Mouse (Mus musculus) forebrain, embryonic 12.5 days (tissue): Measurements from ENCODE around the gene Id2. TPM values are rescaled to one million over a fixed set of nuclear protein-coding genes. Genes with fewer than 3 reads are reported as not detected.

ENCODE experiments used
- ATAC-seq: fragments of 200-750 bp; cut with Nextera tagmentation; 2 replicates; pipeline ENCODE4 v1.8.0; 2017; ENCODE audit warnings: moderate TSS enrichment; ENCODE audit not compliant: low FRiP score
- H3K27ac ChIP-seq: fragments of 300-500 bp; sonication (generic); 2 replicates; pipeline ENCODE4 v1.5.1; 2016; ENCODE audit warnings: mild to moderate bottlenecking
- H3K27me3 ChIP-seq: fragments of 300-500 bp; sonication (generic); 2 replicates; pipeline ENCODE4 v1.6.1; 2016; ENCODE audit warnings: mild to moderate bottlenecking
- H3K36me3 ChIP-seq: fragments of 300-500 bp; sonication (generic); replicated peaks from 2 replicates; pipeline ENCODE4 v1.6.1; 2016; ENCODE audit warnings: mild to moderate bottlenecking
- H3K4me1 ChIP-seq: fragments of 300-500 bp; sonication (generic); 2 replicates; pipeline ENCODE4 v1.6.1; 2016
- H3K4me2 ChIP-seq: fragments of 300-500 bp; sonication (generic); 2 replicates; pipeline ENCODE4 v1.6.1; 2016; ENCODE audit warnings: mild to moderate bottlenecking, moderate library complexity
- H3K4me3 ChIP-seq: fragments of 300-500 bp; sonication (generic); replicated peaks from 2 replicates; pipeline ENCODE4 v1.5.1; 2016; ENCODE audit warnings: mild to moderate bottlenecking
- H3K9ac ChIP-seq: fragments of 300-500 bp; sonication (generic); 2 replicates; pipeline ENCODE4 v1.6.1; 2016; ENCODE audit warnings: mild to moderate bottlenecking
- H3K9me3 ChIP-seq: fragments of 300-500 bp; sonication (generic); 2 replicates; pipeline ENCODE4 v1.6.1; 2016
- WGBS: fragments of 180-500 bp; shearing (Covaris S2); methylation state at CpG from one replicate; pipeline ENCODE4 v1.1.7; 2016; 5-methylcytosine and 5-hydroxymethylcytosine counted together
- polyA plus RNA-seq: library from polyadenylated mRNA; unstranded; fragments of >200 nt; fragmentation: Nextera tagmentation; extraction: Ambion mirVana; gene quantifications from 2 replicates; pipeline ENCODE4 v1.2.1, GENCODE M21; 2016

Gene Id2
- polyA plus RNA-seq, 1 experiment from 2014 or later = 163 TPM

DNA sequence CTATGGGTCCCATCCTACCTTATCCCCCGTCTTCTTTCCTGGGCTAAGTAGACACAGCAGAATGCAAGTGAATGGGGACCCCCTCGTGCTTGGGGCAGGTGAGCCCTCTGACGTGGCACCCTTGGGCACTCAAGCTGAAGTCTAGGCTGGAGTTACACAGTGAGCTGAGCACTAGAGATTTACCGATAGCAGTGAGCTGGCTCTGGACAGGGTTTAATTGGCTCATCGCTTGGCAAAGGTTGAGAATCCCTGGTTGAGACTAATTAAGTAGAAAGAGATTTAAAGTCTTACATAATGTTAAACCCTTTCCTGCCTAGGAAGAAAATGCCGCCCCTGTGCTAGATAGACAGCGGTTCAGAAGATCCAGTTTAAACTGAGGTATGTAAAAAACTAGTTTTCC, 36.0 kb downstream of the Id2 start:
- Histone ChIP-seq H3K27ac (no peak overlapping the region), H3K4me1 (no peaks in the 10 kb centered on the region), H3K36me3 (peaks cover 20% of the 10 kb centered on the region), H3K27me3 (no peaks in the 10 kb centered on the region), H3K9me3 (no peaks in the 10 kb centered on the region), H3K9ac (no peak overlapping the region), H3K4me2 (no peak overlapping the region), H3K4me3 (no peak overlapping the region)
- peak; percentile 44; the same call in 1 of the 2 replicates for ATAC-seq
- 56% methylated on average over 7 of the region's 7 CpGs for WGBS

DNA sequence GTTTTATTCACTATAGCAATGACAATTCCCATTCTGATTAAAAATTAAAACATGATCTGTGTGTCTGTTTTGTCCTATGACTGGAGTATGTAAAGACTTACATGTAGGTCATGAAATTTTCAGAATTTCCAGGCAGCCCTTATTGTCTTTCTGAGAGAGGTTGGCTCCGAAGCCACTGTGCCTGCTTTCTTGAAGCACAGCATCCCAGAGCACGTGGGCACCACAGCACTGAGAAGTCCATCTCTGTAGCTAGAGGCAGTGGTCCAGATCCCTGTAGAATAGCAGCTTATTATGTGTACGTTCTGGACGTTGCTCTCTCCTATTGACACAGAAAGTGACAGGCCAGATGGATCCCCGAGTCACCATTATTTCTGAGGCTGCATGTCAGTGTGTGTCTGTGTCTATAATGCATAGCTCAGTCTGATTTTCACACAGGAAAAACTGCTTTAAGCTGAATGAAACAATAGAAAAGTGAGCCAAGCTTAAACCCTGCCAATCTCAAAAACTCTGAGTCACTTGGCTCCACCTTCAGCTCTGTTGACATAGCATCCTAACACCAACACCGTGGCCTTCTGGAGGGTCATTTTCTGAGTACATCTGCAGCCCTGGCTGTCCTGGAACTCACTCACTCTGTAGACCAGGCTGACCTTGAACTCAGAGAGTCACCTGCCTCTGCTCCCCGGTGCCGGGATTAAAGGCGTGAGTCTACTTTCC, 37.3 kb downstream of the Id2 start:
- 0 out of 2 replicates have a peak, but pooled peaks cover 3% of the 10 kb centered on the region for H3K4me1 ChIP-seq
- H3K27me3 ChIP-seq = no peaks in the 10 kb centered on the region
- H3K27ac ChIP-seq = no peak overlapping the region
- H3K9ac ChIP-seq = no peak overlapping the region
- no peak overlapping the region for H3K4me3 ChIP-seq
- WGBS = 83% methylated on average over 9 of the region's 9 CpGs
- ATAC-seq = no peak
- H3K9me3 ChIP-seq = no peaks in the 10 kb centered on the region
- H3K4me2 ChIP-seq = no peak overlapping the region
- peaks cover 23% of the 10 kb centered on the region for H3K36me3 ChIP-seq

DNA sequence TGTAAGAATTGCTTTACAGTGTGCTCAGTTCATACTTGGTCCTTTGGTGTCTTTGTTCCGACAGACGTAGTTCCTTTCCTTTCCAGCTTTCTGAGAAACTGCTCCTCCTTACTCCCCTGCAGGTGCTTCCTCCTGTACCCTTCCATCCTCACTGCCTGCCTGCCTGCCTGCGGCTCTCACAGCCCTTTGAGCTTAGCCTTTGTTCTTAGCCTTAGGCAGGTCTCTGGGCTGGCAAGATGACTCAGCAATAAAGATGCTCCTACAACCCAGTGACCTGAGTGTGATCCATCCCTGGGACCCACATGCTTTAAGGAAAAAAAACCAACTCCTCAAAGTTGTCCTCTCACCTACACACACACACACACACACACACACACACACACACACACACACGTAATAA, 42.0 kb downstream of the Id2 start:
- H3K4me3 ChIP-seq = no peak overlapping the region
- peaks cover 47% of the 10 kb centered on the region for H3K36me3 ChIP-seq
- H3K4me1 ChIP-seq = 0 out of 2 replicates have a peak, but pooled peaks cover 3% of the 10 kb centered on the region
- no peaks in the 10 kb centered on the region for H3K9me3 ChIP-seq
- H3K27me3 ChIP-seq = no peaks in the 10 kb centered on the region
- WGBS = 58% methylated on average over 4 of the region's 4 CpGs
- ATAC-seq = no peak
- H3K4me2 ChIP-seq = no peak overlapping the region
- no peak overlapping the region for H3K9ac ChIP-seq
- no peak overlapping the region for H3K27ac ChIP-seq

- Histone ChIP-seq H3K27ac (no peak overlapping the region), H3K36me3 (peaks cover 45% of the 10 kb centered on the region), H3K27me3 (no peaks in the 10 kb centered on the region), H3K9ac (no peak overlapping the region), H3K4me3 (no peak overlapping the region), H3K4me2 (no peak overlapping the region), H3K9me3 (no peaks in the 10 kb centered on the region), H3K4me1 (0 out of 2 replicates have a peak, but pooled peaks cover 3% of the 10 kb centered on the region)
- no peak for ATAC-seq
- 91% methylated on average over 7 of the region's 7 CpGs for WGBS
Measured at GRCm38 (mm10) chr12:25054511-25054910, 42.4 kb downstream of the Id2 start.

DNA sequence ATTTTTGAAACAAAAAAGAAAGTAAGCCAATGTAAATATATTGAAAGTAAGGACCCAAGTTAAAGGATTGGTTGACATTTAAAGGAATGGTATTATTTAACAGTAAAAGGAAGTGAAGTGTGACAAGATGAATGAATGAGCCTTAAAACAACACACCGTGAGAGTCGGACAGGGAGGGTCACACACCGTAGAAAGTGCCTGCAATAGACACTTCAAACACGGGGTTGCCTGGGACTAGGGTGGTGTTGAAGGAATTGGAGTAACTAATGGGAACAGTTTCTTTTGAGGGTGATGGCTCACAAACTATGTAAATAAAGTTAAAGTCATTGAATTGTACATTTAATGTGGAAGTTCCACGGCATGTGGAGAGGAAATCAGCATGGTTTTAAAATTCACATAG, 47.7 kb downstream of the Id2 start:
- H3K27ac ChIP-seq = no peak overlapping the region
- H3K4me2 ChIP-seq = no peak overlapping the region
- no peaks in the 10 kb centered on the region for H3K27me3 ChIP-seq
- H3K4me1 ChIP-seq = no peaks in the 10 kb centered on the region
- no peak for ATAC-seq
- no peaks in the 10 kb centered on the region for H3K9me3 ChIP-seq
- peaks cover 20% of the 10 kb centered on the region for H3K36me3 ChIP-seq
- no peak overlapping the region for H3K9ac ChIP-seq
- 84% methylated on average over 5 of the region's 5 CpGs for WGBS
- H3K4me3 ChIP-seq = no peak overlapping the region

DNA sequence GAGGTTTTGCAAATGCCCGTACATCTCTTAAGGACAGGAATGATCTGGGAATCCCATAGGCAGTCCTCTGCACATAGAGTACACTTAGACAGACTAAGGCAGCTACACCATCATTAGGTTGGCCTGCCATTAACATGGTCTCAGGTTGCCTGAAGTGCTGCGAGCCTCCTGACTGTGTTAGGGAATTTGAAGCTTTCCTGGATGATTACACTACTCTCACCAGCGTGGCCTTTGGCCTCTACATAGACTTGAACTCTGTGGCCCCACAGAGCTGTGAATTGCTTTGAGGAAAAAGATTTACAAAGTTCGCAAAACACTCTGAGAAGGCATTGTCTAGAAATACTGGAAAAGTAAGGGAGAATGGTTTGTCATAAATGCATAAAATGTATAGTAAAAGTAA, 52.4 kb downstream of the Id2 start:
- ATAC-seq = no peak
- H3K9me3 ChIP-seq = no peaks in the 10 kb centered on the region
- H3K9ac ChIP-seq = no peak overlapping the region
- no peak overlapping the region for H3K4me3 ChIP-seq
- H3K27me3 ChIP-seq = no peaks in the 10 kb centered on the region
- WGBS = 92% methylated on average over 4 of the region's 4 CpGs
- no peak overlapping the region for H3K4me2 ChIP-seq
- H3K36me3 ChIP-seq = peaks cover 16% of the 10 kb centered on the region; the same call in 1 of the 2 replicates
- no peaks in the 10 kb centered on the region for H3K4me1 ChIP-seq
- no peak overlapping the region for H3K27ac ChIP-seq

DNA sequence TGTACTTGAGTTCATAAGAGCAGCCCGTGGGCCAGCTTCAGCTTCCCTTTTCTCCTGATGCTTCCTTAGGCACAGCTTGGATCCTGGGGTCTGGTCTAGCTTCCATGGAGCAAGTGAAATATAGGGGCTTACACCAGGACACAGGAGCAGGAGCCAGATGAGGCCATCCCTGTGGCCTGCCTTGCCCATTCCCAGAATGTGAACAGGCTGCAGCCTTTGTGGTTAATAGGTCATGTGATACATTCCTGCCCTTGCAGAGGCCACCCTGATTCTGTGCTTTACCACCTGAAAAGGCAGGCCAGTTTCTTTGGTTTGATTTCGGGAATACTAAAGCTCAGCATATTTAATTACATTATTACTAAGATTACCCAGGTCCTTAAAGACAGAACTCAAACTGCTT, 52.9 kb downstream of the Id2 start:
- Histone ChIP-seq H3K27ac (no peak overlapping the region), H3K9me3 (no peaks in the 10 kb centered on the region), H3K4me2 (no peak overlapping the region), H3K4me3 (no peak overlapping the region), H3K9ac (no peak overlapping the region), H3K36me3 (peaks cover 16% of the 10 kb centered on the region; the same call in 1 of the 2 replicates), H3K4me1 (no peaks in the 10 kb centered on the region), H3K27me3 (no peaks in the 10 kb centered on the region)
- no peak for ATAC-seq
- WGBS = 93% methylated on average over 2 of the region's 2 CpGs

Other genes starting within 250 kb of the Id2 start
- 80.0 and 88.1 TPM in 2 replicates for gene Kidins220, start 122.2 kb downstream of the Id2 start, polyA plus RNA-seq